Mouse (Mus musculus) C2C12 (cell line): Measurements from ENCODE around the gene Ost4. TPM values are rescaled to one million over a fixed set of nuclear protein-coding genes. Genes with fewer than 3 reads are reported as not detected.
A peak's percentile ranks its signal among the peaks of the same experiment; 100 is the strongest.

Source experiments
- H3K27me3 ChIP-seq: one replicate; pipeline ENCODE4 v1.6.1; 2011; ENCODE audit not compliant: control insufficient read depth, insufficient read depth, insufficient read length
- H3K36me3 ChIP-seq: one replicate; pipeline ENCODE4 v1.6.1; 2011; ENCODE audit not compliant: control insufficient read depth, insufficient read depth
- H3K4me3 ChIP-seq: one replicate; pipeline ENCODE4 v1.5.1; 2011; ENCODE audit warnings: mild to moderate bottlenecking, control low read depth; ENCODE audit not compliant: poor library complexity, insufficient read depth, severe bottlenecking
- H3K79me2 ChIP-seq: one replicate; pipeline ENCODE4 v1.6.1; 2011; ENCODE audit not compliant: control insufficient read depth, insufficient read depth
- H3K79me3 ChIP-seq: one replicate; pipeline ENCODE4 v1.6.1; 2011; ENCODE audit warnings: low read depth, control low read depth
- H3ac ChIP-seq: one replicate; pipeline ENCODE3; 2011; ENCODE audit warnings: low read depth; ENCODE audit not compliant: control insufficient read depth, insufficient read length
- CEBPB ChIP-seq: IDR thresholded peaks from one replicate; pipeline ENCODE4 v1.6.1; 2011; ENCODE audit warnings: low read depth, mild to moderate bottlenecking, control low read depth, moderate library complexity
- CTCF ChIP-seq: IDR thresholded peaks from one replicate; pipeline ENCODE4 v1.5.1; 2011; ENCODE audit not compliant: control insufficient read depth, insufficient read depth, insufficient read length
- FOSL1 ChIP-seq: IDR thresholded peaks from one replicate; pipeline ENCODE4 v1.8.0; 2011; ENCODE audit warnings: mild to moderate bottlenecking, low read length; ENCODE audit not compliant: poor library complexity, insufficient read depth, severe bottlenecking
- MAX ChIP-seq: IDR thresholded peaks from one replicate; pipeline ENCODE4 v1.6.1; 2011; ENCODE audit warnings: mild to moderate bottlenecking, control low read depth
- MYOD1 ChIP-seq: IDR thresholded peaks from one replicate; pipeline ENCODE4 v1.6.1; 2011; ENCODE audit warnings: low read depth; ENCODE audit not compliant: control insufficient read depth, insufficient read length
- MYOG ChIP-seq: IDR thresholded peaks from one replicate; pipeline ENCODE4 v1.6.1; 2011; ENCODE audit not compliant: control insufficient read depth, insufficient read length; ENCODE audit errors: extremely low read depth
- USF1 ChIP-seq: IDR thresholded peaks from one replicate; pipeline ENCODE4 v1.6.1; 2011; ENCODE audit warnings: low read depth, mild to moderate bottlenecking, control low read depth, moderate library complexity
- polyA plus RNA-seq: library from polyadenylated mRNA; unstranded; fragments of >200 nt; fragmentation: generic; extraction: Trizol; gene quantifications from one replicate; pipeline ENCODE4 v1.2.1, GENCODE M21; 2012; ENCODE audit warnings: missing spikeins

Gene Ost4
- polyA plus RNA-seq, 1 experiment, result 348 TPM

DNA sequence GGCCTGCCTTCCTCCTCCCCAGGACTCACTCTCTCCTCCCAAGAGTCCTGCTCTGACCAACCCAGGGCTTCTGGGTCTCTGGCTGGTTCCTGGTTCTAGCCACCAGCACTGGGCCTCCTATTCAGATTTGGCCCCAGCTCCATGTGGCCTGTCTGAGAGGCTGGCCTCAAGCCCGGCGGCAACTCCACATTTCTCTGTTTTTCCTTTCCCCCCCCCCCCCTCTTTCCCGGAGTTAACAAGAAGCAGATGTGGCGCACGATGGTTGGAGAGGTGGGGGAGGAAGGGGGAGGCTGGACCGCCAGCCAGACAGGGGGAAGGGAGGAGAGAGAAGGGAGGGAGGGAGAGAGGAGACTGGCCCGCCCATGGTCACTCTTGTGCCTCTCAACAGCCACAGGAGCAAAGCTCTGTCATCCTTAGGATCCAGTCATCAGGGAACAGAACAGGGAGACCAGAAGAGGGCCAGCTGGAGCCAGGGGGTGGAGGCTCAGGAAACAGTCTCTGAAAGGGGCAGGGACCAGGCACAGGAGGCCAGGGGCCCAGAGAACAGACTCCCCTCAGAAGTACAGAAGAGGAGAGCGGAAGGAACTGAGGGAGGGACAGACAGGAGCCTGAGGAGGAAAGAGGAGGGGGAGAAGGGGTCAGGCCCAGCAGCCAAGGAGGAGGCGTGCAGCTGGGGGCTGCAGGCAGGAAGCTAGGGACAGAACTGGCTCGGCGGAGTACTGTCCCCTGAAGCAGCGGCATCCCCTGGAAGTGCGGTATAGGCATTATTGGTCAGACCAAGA is 5.7 kb upstream of the Ost4 start, which contains the start of gene Emilin1:
TSS of gene Emilin1 (plus strand) at position 343 of the 782 bp plus-strand sequence.
- no peaks in the 10 kb centered on the region for H3K27me3 ChIP-seq
- peak within 1 kb of the TSS; percentile 23 for H3K4me3 ChIP-seq
- peaks cover 16% of the 10 kb centered on the region for H3K79me2 ChIP-seq
- no peaks in the 10 kb centered on the region for H3K36me3 ChIP-seq
- no peaks in the 10 kb centered on the region for H3K79me3 ChIP-seq
- no peak for TF ChIP-seq MYOG
- no peak for TF ChIP-seq CEBPB
- TF ChIP-seq CTCF, result no peak
- no peak for TF ChIP-seq MYOD1
- no peak for TF ChIP-seq MAX
- no peak for TF ChIP-seq FOSL1
- no peak for TF ChIP-seq USF1
- H3ac ChIP-seq, result no peak within 1 kb of the TSS

GRCm38 (mm10) chr5:30912156-30912555 is 4.6 kb upstream of the Ost4 start:
- no peak overlapping the region for H3K4me3 ChIP-seq
- no peaks in the 10 kb centered on the region for H3K27me3 ChIP-seq
- no peaks in the 10 kb centered on the region for H3K36me3 ChIP-seq
- peaks cover 2% of the 10 kb centered on the region for H3K79me3 ChIP-seq
- no peak for TF ChIP-seq MYOD1
- TF ChIP-seq USF1, result no peak
- TF ChIP-seq CTCF, result no peak
- TF ChIP-seq MYOG, result no peak
- TF ChIP-seq CEBPB, result no peak
- no peak for TF ChIP-seq MAX
- no peak for TF ChIP-seq FOSL1
- no peak overlapping the region for H3ac ChIP-seq
- H3K79me2 ChIP-seq, result peaks cover 19% of the 10 kb centered on the region

DNA sequence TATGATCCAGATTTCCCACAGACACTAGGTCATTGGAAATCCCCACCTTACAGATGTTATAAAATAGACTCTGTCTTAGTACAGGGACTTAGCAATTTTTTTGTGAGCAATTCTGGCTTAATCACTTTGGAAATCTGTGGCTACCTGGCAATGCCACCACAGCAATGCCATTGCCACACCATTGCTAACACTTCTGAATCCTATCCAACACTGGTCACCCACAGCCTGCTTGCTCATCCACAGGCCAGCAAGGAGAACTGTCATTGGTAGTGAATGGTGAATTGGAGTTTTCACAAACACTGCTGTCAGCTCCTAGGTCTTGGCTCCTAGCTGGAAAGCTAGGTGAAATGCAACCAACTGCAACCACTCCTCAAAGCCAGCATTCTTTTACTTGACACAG is 2.9 kb upstream of the Ost4 start:
- Histone ChIP-seq H3K79me2 (peaks cover 36% of the 10 kb centered on the region), H3K79me3 (peaks cover 18% of the 10 kb centered on the region), H3ac (no peak overlapping the region), H3K4me3 (no peak overlapping the region), H3K27me3 (no peaks in the 10 kb centered on the region), H3K36me3 (peaks cover 7% of the 10 kb centered on the region)
- no peak for TF ChIP-seq MYOG
- TF ChIP-seq CEBPB, result peak; percentile 54

GRCm38 (mm10) chr5:30909863-30910262 is 2.3 kb upstream of the Ost4 start:
- Histone ChIP-seq H3K79me3 (peaks cover 23% of the 10 kb centered on the region), H3ac (no peak overlapping the region), H3K27me3 (no peaks in the 10 kb centered on the region), H3K79me2 (peaks cover 39% of the 10 kb centered on the region), H3K36me3 (peaks cover 13% of the 10 kb centered on the region), H3K4me3 (no peak overlapping the region)
- TF ChIP-seq USF1, result no peak
- no peak for TF ChIP-seq CTCF
- TF ChIP-seq CEBPB, result no peak
- TF ChIP-seq MYOD1, result no peak
- TF ChIP-seq FOSL1, result no peak
- no peak for TF ChIP-seq MYOG
- no peak for TF ChIP-seq MAX

DNA sequence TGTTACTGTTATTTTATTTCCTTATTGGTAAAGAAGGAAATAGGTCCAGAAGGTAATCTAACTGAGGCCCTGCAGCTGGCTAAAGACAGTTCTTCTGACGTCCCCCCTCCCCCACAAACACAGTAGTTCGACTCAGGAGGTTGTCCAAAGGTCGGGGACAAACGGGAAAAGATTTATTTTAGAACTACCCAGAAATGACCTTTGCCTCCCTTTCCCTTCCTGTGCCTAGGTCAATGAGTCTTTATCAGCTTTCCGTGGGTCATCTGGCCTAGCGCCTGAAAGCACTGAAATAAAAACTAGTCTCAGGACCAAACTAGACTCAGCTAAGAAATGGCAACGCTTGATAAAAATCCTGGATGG is 1.7 kb upstream of the Ost4 start:
- TF ChIP-seq MYOG (no peak), MYOD1 (no peak)
- Histone ChIP-seq H3K27me3 (no peaks in the 10 kb centered on the region), H3K4me3 (no peak overlapping the region), H3ac (no peak overlapping the region), H3K79me3 (peaks cover 23% of the 10 kb centered on the region), H3K36me3 (peaks cover 19% of the 10 kb centered on the region), H3K79me2 (peaks cover 39% of the 10 kb centered on the region)
